Mouse (Mus musculus): Measurements from ENCODE around the gene 1700029J07Rik. TPM values are rescaled to one million over a fixed set of nuclear protein-coding genes. Genes with fewer than 3 reads are reported as not detected.

1700029J07Rik gene
- total RNA-seq (2023), result 1 to 10 TPM; 6.9 to 7.4 TPM

GRCm38 (mm10) chr8:45975126-45975836 is at the start of gene 1700029J07Rik, which contains the start of gene Ufsp2:
TSS of gene 1700029J07Rik (minus strand) at chr8:45975252.
TSS of gene Ufsp2 (plus strand) at chr8:45975528.

GRCm38 (mm10) chr8:46005596-46005995 is 30.5 kb upstream of the 1700029J07Rik start, which contains the start of gene Ankrd37:
TSS of gene Ankrd37 (minus strand) at chr8:46005707.

GRCm38 (mm10) chr8:45999138-45999783 is 24.2 kb upstream of the 1700029J07Rik start, which contains the start of gene Lrp2bp:
TSS of gene Lrp2bp (plus strand) at chr8:45999303.

GRCm38 (mm10) chr8:45934582-45935014 is 40.5 kb downstream of the 1700029J07Rik start, which contains the start of gene Ccdc110:
TSS of gene Ccdc110 (plus strand) at chr8:45934619.

Other genes with a start within 250 kb of the 1700029J07Rik start
- gene Pdlim3, start 89.8 kb downstream of the 1700029J07Rik start, total RNA-seq (2023), result 1 to 10 TPM in 1 of 2 experiments, under 1 TPM in 1; 0.32 to 1.6 TPM
- gene Ccdc110, start 40.6 kb downstream of the 1700029J07Rik start, total RNA-seq (2023), result not detected
- gene Ufsp2, start 276 bp upstream of the 1700029J07Rik start, total RNA-seq (2023), result 10 to 100 TPM; 27.1 to 27.3 TPM
- gene Lrp2bp, start 24.1 kb upstream of the 1700029J07Rik start, total RNA-seq (2023), result under 1 TPM; 0.17 to 0.83 TPM
- 10 to 100 TPM; 12.5 to 15.4 TPM for gene Ankrd37, start 30.5 kb upstream of the 1700029J07Rik start, total RNA-seq (2023)
- 10 to 100 TPM; 24.9 to 30.4 TPM for gene Cfap97, start 176.5 kb upstream of the 1700029J07Rik start, total RNA-seq (2023)
- gene Snx25, start 176.9 kb upstream of the 1700029J07Rik start, total RNA-seq (2023), result 10 to 100 TPM; 44.5 to 58.2 TPM
- gene Slc25a4, start 236.0 kb upstream of the 1700029J07Rik start, total RNA-seq (2023), result 10 to 100 TPM; 51.0 to 61.0 TPM

Measured in B cell, adult 67 days (primary cell).